Mouse (Mus musculus) megakaryocyte progenitor cell, adult 5-6 weeks (primary cell): Measurements from ENCODE around the gene Nckap1l. TPM values are rescaled to one million over a fixed set of nuclear protein-coding genes. Genes with fewer than 3 reads are reported as not detected.
A peak's percentile ranks its signal among the peaks of the same experiment; 100 is the strongest.
"Not testable (repeated sequence)": the region's sequence is repeated elsewhere in the genome, so short reads cannot be mapped to it uniquely, and the experiment has no call there.

Experiments used
- ATAC-seq: replicated peaks from 2 replicates; pipeline ENCODE4 v1.8.0; 2016; ENCODE audit warnings: mild to moderate bottlenecking, moderate TSS enrichment, inconsistent platforms; ENCODE audit not compliant: poor library complexity
- total RNA-seq, 2 experiments: library from RNA; stranded (forward) in 1 of 2; stranded (reverse) in 1 of 2; fragments of 157-497, 149-512 nt in 1 of 2; fragments of 200-1000 nt in 1 of 2; gene quantifications; 2 replicates each; pipeline versions ENCODE4 v1.2.3 to v1.2.4; 2015 to 2017

Nckap1l gene
- 65.0 and 67.1 TPM in 2 replicates for total RNA-seq (2015)
- 90.8 and 94.4 TPM in 2 replicates for total RNA-seq (2017)

DNA sequence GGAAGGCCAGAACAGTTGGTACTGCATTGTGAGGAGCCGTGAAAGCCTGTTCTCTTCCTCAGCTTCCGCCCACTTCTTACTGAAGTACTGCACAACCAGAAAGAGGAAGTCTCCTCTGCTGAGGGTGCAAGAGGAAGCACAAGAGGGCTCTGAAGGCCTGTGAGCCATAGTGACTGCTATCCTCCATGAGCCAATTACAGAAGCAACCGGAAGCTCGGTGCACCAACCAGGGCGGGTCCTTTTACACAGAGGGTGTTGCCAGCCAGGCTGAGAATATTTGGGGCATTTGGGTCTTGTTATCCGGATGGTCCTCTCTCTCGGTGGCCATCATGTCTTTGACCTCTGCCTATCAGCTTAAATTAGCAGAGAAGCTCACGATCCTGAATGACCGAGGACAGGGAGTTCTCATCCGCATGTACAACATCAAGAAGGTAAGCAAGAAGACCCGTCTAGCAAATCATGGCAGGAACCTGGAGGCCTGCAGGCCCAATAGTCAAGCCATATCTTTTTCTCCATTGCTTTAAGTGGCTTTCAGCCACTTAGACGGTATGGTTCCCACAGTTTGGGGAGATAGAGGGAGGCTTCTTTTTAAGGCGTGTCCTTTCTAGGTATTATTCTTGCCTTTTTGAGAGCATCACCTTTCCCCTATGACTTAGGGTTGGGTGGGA, at the start of gene Nckap1l:
TSS of gene Nckap1l (plus strand) at position 244 of the 668 bp plus-strand sequence.
- ATAC-seq = peak; percentile 99

DNA sequence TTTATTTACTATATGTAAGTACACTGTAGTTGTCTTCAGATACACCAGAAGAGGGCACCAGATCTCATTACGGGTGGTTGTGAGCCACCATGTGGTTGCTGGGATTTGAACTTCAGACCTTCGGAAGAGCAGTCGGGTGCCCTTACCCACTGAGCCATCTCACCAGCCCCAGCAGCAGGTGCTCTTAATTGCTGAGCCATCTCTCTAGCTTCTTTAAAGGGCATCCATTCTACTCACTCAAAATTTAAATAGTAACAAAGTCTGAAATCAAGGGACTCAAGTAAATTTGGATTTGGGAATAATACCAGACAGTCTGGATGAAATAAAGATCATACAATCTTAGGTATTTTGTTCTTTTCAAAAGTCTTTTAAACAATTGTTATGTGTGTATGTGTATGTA, 48.0 kb upstream of the Nckap1l start:
- ATAC-seq = not testable (repeated sequence)

DNA sequence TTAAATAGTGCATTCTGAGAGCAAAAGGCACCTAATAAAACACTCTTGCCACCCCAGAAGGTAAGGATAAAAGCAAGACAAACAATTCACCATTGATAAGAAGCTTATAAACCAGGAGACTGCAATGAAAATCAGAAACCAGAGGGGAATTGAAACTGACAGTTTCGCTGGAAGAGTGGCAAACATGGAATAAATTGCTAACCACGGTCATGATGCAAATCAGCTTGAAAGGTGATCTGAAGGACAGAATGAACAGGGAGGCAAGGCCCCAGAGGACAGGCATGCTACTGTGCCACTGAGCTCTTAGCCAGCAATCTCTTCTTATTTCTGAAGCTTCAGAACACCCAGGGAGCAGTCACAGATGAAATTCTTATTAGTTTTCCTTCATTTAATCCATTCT, 26.6 kb upstream of the Nckap1l start:
- no peak for ATAC-seq

DNA sequence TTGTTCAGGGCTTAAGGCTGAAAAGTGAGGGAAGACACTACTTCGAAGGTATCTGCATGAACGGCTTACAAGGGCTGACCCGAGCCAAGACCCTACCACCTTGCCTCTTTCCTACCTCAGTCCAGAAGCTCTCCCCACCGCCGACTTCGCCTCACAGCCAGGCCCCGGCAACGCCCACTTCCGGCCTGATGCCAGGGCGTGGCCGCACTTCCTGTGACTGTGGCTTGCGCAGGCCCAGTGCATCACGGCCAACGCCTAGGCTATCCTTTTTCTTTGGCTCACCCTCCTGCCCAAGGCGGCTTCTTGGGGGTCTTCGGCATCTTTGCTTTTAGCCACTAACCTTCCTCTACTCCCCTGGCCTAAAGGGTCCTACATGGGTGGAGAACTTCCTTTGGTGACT, 23.4 kb upstream of the Nckap1l start, which contains the start of gene Gtsf1:
TSS of gene Gtsf1 (minus strand) at position 230 of the 400 bp plus-strand sequence.
- no peak for ATAC-seq

DNA sequence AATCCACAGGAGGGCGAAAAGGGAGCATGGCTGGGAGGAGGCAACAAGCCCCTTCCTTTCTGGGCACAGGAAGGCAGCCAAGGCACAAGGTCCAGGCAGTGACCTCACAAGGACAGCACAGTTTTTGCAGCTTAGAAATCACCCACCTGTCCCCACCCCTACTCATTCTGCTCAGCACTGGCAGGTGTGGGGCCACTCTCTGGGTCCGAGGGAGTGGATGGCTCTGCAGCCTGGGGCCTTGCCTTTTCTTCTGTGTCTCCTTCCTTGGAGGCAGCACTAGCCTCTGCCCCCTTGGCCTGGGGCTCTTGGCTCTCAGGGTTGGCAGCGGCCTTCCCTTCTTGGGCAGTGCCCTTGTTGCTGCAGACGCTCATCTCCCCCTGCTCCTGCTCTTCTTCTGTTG, 7.6 kb upstream of the Nckap1l start:
- ATAC-seq = not testable (repeated sequence)

DNA sequence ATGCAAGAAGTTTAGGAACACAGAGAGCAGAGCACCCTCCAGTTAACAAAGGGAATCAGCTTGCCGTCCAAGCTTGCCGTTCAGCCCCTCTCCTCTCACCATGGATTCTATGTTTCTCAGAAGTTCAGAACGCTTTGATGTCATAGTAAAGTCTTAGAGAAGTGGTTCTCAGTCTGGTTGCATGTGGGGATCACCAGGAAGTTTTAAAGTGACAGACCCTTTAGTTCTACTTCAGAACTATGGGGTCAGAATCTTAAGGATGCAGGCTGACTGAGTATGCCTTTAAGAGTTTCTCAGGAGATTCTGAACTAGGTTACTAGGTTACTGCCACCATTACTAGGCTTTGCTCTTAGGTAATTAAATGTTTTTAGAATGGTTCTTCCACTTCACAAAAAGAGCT, 5.2 kb upstream of the Nckap1l start, which contains the start of gene Gtsf2:
TSS of gene Gtsf2 (minus strand) at position 101 of the 400 bp plus-strand sequence.
- ATAC-seq = no peak

DNA sequence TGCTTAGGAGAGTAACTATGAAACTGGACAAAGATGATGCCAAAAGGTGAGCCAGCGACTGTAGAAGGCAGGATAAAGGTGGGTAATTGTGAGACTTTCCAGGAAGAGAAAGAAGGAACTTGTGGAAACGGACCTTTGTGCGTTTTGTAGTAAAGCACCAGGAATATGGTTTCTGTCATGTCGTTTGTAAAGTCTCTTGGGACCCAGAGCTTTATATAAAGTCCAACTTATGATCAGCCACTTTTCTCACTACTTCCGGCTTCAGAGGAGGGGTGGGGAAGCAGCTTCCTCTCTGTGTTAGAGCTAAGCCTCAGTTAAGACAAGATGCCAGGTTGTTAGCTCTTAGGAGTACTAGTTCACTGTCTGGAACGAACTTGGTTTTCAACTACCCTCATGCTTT, 855 bp downstream of the Nckap1l start:
- ATAC-seq = no peak; the same call in 1 of the 2 replicates

DNA sequence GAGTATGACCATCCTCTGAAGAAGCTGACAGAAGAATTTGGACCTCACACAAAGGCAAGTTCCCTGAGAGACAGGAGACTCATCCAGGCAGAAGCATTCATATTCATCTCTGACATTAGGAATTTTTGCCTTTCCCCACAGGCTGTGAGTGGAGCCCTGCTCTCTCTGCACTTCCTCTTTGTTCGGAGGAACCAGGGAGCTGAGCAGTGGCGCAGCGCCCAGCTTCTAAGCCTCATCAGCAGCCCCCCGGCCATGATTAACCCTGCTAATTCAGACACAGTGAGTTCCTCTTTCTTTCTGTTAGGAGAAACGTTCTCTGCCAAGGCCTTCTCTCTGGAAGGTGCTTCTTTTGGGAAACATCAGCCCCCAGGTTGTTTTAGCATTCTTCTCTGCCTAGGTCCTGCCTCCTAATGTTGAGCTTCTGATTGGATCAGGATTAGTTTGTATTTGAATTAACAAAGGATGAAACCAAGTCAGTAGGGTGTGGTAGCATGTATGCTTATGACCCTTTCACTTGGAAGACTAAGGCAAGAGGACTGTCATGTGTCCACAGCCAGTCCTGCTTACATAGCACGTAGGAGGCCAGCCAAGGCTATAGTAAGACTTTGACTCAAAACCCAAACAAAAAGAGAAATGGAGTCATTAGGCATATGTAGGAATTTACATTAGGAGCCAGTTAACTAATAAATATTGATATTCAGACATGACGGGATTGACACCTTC, 9.1 kb downstream of the Nckap1l start:
- ATAC-seq = peak; percentile 95

DNA sequence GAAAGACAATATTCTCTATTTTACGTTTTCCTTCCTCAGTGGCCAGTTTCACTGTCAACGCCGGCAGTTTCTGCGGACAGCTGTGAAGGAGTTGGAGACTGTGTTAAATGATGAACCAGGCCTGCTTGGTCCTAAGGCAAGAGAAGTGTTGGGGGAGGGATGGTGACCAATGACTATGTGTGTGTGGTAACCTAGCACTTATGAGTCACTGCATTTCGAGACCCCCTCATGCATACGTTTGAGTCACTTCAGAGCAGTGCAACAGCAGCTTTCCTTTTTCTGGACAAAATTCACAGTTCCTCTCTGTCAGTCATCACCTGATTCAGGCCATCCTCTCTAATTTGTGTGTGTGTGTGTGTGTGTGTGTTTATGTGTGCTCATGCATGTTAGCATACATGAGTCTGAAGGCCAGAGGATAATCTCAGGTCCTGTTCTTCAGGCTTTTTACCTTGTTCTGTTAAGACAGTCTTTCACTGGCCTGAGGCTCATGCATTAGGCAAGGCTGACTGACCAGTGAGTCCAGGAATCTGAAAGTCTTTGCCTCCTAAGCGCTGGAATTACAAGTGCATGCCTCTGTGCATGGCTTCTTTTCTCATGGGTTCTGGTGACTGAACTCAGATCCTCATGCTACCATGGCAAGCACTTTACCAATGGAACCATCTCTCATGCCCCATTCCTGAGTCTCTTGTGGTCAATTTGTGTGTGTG, 18.0 kb downstream of the Nckap1l start:
- ATAC-seq = no peak

DNA sequence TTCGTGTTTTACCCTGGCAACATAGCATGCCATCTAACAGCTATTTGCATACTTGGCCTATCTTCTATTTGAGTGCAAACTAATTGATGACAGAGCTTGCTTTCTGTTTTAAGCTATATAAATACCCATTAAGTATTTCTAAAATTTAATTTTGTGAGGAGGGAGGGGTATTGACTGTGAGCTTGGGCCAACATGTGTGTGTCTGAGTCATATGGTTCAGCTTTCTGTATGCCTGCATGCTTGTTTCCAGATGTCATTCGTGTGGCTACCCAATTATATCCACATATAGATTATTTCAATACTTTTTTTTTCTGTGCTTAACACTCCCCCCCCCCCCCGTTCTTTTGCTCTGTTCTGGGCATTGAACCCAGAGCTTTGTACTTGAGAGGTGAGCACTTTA, 18.7 kb downstream of the Nckap1l start:
- ATAC-seq = no peak

DNA sequence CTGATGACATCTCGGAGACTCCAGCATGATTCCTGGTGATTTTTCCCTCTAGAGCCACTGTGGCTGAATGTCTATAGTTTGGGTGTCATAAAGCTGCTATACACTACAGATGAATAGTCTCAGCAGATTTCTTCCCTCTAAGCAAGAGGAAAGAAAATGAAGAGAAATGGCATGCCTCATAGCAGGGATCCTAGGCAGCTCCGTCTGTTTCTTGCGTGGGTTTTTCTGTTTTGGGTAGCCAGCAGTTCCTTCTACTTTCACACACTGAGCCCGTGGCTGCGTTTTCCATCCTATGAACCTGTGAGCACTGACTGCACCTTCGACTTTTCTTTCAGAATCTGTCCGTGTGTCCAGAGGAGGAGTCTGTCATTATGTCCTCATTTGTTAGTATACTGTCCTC, 19.6 kb downstream of the Nckap1l start:
- ATAC-seq = no peak

DNA sequence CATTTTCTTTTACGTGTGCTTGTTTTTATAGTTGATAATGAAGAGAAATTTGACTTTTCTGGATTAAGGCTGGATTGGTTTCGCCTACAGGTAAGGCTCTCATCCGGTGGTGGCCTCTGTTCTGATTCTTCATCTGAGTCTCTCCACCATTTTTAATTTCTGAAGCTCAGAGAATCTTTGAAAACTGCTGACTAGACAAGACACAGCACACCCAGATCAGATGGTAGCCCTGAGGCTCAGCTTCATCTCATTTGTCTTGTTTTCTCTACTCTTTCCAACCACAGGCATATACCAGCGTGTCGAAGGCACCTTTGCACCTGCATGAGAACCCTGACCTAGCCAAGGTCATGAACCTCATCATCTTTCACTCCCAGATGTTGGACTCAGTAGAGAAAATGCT, 20.2 kb downstream of the Nckap1l start:
- ATAC-seq = no peak

DNA sequence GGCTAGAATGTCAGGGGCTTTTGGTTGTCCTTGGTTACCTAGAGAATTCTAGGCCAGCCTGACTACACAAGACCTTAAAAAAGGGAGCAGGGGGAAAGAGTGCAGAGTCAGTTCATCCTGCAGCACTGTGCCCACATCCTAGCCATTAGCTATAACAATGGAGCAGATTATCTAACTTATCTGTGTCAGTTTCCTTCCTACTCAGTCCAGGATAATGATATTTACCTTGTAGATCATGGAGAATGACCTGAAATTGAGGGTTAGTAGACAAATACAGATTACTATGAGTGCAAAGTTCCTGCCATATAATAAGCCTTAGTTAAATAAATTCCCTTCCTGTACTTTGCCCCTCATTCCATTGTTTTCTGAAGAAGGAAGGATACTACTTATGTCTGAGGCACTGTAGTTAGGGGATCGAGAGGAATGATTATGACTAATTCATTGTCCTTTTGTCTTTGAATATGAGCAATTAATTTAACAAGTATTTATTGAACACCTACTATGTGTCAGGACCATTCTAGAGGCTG, 25.5 kb downstream of the Nckap1l start:
- no peak for ATAC-seq

DNA sequence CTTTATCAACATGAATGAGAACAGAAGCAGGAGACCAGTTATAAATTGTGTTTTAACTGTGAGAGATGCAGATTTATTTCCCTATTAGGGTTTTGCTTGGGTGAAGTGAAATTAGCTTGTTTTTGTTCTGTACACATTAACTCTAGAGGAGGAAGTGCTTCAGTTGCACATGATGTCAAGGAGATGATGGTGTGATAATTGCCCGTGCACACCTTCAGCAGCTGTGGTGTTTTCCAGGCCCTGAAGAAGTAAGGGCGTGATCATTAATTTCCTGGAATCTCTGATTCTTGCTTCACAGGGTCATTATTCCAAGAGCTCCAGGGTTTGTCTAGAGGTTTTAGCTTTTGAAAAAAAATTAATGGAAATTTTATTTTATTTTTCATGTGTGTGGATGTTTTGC, 26.5 kb downstream of the Nckap1l start:
- no peak for ATAC-seq

DNA sequence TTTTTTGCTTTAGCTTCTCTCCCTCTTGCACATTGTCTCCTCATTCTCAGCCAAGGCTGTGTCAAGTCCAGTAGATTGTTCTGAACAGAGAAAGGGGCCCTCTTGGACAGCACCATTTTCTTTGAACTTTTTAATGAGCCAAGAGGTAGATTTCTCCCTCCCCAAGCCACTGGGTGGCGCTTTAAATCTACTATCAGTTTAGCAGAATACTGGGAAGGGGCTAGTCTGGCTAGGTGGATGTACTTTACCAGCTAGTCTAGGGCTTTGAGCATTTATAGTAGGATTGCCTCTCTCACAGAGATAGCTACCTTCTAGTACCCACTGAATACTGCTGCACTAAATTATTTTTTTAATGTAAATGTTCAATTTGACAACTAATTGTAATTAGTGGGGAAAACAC, 28.9 kb downstream of the Nckap1l start:
- ATAC-seq = no peak

DNA sequence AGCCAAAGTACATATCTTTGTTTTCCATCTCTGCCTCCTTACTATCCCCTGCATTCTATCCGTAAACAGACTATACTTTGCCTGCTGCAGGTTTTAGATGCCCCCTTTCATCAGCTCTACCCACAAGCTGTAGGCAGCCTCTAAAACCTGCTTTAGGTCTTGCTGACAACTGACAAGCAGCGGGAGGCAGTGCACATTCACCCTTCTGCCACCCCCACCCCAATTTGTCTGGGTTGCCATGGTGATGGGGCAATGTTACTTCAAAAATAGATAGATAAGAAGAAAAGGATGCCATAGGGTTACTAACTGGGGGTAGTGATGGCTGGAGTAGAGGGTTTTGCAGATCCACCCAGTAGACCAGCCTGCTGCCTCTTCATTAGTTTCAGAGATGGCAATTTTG, 30.9 kb downstream of the Nckap1l start:
- no peak for ATAC-seq

DNA sequence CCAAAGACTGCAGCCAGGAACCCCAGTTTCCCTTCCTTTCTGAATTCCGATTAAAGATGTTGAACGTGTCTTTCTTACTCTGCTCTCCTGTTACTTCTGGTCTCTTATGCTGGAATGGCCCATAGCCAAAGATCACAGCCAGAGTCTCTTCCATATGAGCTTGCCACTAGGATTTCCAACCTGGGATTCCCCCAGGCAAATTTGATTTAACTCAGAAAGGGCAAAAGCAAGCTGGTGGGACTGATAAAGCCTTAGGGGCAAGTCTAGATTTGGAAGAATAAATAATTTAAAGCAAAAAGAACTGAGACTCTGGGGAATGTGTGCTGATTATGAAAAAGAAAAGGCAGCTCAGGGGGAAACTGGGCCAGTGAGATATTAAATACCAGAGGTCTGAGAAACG, 31.5 kb downstream of the Nckap1l start:
- ATAC-seq = no peak

DNA sequence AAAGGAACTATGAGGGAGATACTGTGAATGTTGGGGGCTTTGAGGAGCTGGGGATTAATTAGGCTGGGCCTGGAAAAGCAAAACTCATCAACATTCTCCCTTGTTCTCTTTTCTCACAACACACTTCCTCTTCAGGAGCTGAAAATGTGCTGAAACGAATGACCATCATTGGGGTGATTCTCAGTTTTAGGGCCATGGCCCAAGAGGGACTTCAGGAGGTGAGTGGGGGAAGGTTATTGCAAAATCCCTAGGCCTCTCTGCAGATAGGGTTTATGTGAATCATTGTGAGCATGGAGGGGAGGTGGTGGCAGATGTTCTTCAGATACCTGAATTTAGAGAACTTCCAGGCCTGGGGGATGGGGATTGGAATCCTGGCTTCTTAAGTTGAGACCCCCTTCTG, 33.1 kb downstream of the Nckap1l start:
- ATAC-seq = peak; percentile 58

DNA sequence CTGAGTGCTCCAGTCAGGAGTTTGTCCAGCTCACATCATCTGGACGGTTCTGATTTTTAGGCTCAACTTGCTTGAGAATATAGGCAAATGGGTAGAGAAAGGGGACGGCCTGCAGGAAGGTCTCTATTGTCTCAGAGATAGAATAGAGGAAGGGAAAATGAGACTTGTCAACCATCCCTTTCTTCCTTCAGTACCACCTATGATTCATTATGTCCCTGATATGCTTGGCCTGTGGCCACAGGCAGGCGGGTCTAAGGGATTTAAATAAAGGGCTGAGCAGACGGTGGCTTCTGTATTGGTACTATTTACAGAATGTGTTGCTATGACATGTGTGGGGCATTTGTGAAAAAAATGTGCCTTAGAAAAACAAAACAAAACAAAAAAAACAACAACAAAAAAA, 34.7 kb downstream of the Nckap1l start:
- no peak for ATAC-seq

DNA sequence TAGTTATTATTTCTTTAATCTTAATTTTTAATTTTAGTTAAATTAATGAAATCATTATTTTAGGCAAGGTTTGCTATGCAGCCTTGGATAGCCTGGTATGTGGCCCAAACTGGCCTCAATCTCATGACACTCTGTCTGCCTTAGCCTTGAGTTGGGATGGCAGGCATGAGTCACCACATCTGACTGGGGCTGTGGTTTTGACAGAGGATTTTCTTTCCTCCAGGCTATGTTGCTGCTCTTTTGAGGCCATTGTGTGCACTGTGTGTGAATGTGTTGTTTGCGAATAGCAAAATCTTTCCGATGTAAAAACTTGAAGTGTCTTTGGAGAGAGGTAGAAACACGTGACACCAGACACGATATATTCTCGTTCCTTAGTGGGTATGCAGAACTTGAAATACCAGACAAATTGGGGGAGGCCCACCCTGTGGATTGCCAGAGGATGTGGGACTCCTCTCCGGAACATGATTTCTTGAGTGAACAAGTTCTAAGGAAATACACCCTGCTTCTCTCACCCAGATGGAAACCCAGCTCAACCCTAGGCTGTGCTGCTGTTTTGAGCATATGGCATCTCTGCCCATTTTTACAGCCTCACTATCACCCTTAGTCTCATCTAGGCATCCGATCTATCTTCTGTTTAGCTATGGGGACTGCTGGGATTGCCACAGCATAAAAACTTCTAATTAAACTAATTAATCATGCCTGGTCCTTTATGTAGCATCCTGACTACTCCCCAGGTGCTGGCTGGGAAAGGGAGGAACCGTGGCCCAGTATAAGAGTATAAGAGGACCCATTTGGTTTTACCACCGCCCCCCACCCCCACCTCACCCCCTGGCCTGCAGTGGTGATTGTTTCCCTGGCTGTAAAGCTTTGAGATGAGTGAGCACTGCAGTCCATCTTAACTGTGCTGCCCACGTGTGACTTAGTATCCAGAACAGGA, 42.9 kb downstream of the Nckap1l start:
- ATAC-seq = no peak
